Mouse (Mus musculus) gastrocnemius, postnatal 25 days (tissue): ENCODE measurements around the gene Olfr340. TPM values are rescaled to one million over a fixed set of nuclear protein-coding genes. Genes with fewer than 3 reads are reported as not detected.
"Not testable (repeated sequence)": the region's sequence is repeated elsewhere in the genome, so short reads cannot be mapped to it uniquely, and the experiment has no call there.

Experiments
- DNase-seq: peaks from one replicate; pipeline ENCODE4 v3.0.0; 2022
- long read RNA-seq, 2 experiments: library from polyadenylated mRNA; stranded (forward); transcript quantifications; one replicate each; pipeline ENCODE4 v2.0.0; 2021
- total RNA-seq, 2 experiments: library from RNA; stranded (reverse); gene quantifications; 1 replicate in 1 of 2; 2 replicates in 1 of 2; pipeline ENCODE4 v1.2.3; 2021

The Olfr340 gene
- not detected for total RNA-seq
- long read RNA-seq, experiment 1 = 0 reads
- long read RNA-seq, experiment 2 = 0 reads

DNA sequence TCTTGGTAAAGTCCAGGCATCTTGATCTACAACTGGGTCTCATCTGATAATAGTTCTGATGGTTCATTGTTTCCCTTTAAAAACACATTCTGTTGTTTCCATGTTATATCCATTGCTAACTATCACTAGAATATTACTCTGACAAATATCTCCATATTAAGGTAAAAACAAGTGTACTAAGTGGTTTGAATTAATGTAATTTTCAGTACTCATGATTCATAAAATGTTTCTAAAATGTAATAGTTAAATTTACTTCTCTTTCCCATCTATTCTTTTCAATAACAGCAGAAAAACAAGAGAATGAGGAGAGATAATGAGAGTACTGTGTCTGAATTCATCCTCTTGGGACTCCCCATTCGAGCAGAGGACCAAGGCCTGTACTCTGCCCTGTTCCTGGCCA is at the start of gene Olfr340:
Gene Olfr340 (plus strand): TSS at position 301 of the 400 bp plus-strand sequence.
- DNase-seq = no peak

DNA sequence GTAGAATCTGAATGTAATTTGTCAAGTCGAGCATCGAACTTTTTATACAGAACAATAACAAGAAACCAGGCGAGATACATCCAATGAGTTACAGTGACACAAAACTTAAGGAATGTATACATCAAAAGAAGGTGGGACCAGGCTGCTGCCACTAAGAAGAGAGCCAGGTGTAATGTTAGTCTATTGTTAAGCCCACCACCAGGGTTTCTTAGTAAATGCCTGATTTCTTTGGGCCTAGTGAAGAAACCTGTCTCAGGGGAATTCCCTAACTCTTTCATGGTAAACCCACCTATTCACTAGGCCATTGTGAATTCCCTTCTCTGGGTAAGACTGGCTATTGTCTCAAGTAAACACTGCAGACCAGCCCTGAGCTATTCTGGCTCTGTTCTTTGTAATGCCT is 37.2 kb upstream of the Olfr340 start:
- DNase-seq = not testable (repeated sequence)

GRCm38 (mm10) chr2:36415591-36415990 is 36.8 kb upstream of the Olfr340 start:
- not testable (repeated sequence) for DNase-seq

GRCm38 (mm10) chr2:36418647-36419046 is 33.7 kb upstream of the Olfr340 start, which contains the start of gene Olfr339:
Olfr339 (plus strand) TSS chr2:36418947.
- no peak for DNase-seq

GRCm38 (mm10) chr2:36473634-36474033 is 21.2 kb downstream of the Olfr340 start:
- DNase-seq = no peak

DNA sequence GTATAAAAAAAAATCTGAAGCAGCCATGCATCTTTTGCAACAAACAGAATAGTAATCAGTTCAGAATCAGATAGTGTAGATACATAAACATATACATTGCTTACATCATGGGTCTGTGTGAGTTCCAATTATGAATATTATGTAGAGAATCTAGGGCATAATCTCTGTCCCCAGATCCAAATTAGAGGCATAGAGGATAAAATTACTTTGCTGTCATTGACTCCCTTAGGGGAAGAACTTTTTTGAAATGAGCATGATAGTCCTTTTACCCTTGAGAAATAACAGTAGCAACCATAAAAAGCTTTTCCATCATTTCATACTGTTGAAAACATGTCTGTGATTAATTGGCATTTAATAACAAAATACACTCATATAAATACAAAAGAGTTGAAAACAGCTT is 30.0 kb downstream of the Olfr340 start, which contains the start of gene Olfr341:
Gene Olfr341 (minus strand): TSS at position 101 of the 400 bp plus-strand sequence.
- no peak for DNase-seq

Other genes with a start within 250 kb of the Olfr340 start
- 1 to 10 TPM; 4.2 to 5.5 TPM for gene Ptgs1, start 222.2 kb upstream of the Olfr340 start, total RNA-seq
- not detected for gene Olfr338, start 79.1 kb upstream of the Olfr340 start, total RNA-seq
- not detected for gene Olfr339, start 33.6 kb upstream of the Olfr340 start, total RNA-seq
- gene Olfr341, start 29.9 kb downstream of the Olfr340 start, total RNA-seq = not detected
- gene Olfr342, start 72.4 kb downstream of the Olfr340 start, total RNA-seq = not detected
- gene Olfr344, start 114.1 kb downstream of the Olfr340 start, total RNA-seq = not detected
- gene Olfr345, start 187.5 kb downstream of the Olfr340 start, total RNA-seq = not detected
- gene Olfr346, start 233.2 kb downstream of the Olfr340 start, total RNA-seq = not detected